Mouse (Mus musculus): ENCODE measurements around the gene Gm3646. TPM values are rescaled to one million over a fixed set of nuclear protein-coding genes. Genes with fewer than 3 reads are reported as not detected.

Gm3646 gene
- polyA plus RNA-seq, 1 experiment from 2014 or later, result 0.82 TPM

GRCm38 (mm10) chr1:39779111-39779980, 25.8 kb downstream of the Gm3646 start:
- H3K9me3 ChIP-seq (replicated peaks), result no peaks in the 10 kb centered on the region
- H3K27ac ChIP-seq (ENCODE audit: poor library complexity, severe bottlenecking), result no peak overlapping the region
- no peak overlapping the region for H3K4me2 ChIP-seq
- H3K4me3 ChIP-seq, result no peak overlapping the region
- 0 out of 2 replicates have a peak, but pooled peaks cover 3% of the 10 kb centered on the region for H3K4me1 ChIP-seq (replicated peaks)
- WGBS, result 66% methylated on average over 16 of the region's 16 CpGs
- no peak overlapping the region for H3K9ac ChIP-seq
- no peaks in the 10 kb centered on the region for H3K27me3 ChIP-seq (replicated peaks)
- no peak for ATAC-seq (ENCODE audit: insufficient number of reproducible peaks, low FRiP score)
- no peaks in the 10 kb centered on the region for H3K36me3 ChIP-seq

GRCm38 (mm10) chr1:39773991-39774729, 31.0 kb downstream of the Gm3646 start:
- Histone ChIP-seq H3K4me2 (no peak overlapping the region), H3K4me1 (replicated peaks) (peaks cover 9% of the 10 kb centered on the region), H3K27me3 (replicated peaks) (no peaks in the 10 kb centered on the region), H3K4me3 (no peak overlapping the region), H3K9ac (no peak overlapping the region), H3K27ac (ENCODE audit: poor library complexity, severe bottlenecking) (no peak overlapping the region), H3K9me3 (replicated peaks) (no peaks in the 10 kb centered on the region), H3K36me3 (no peaks in the 10 kb centered on the region)
- 74% methylated on average over 14 of the region's 14 CpGs for WGBS
- ATAC-seq (ENCODE audit: insufficient number of reproducible peaks, low FRiP score), result no peak

GRCm38 (mm10) chr1:39773551-39773950, 31.6 kb downstream of the Gm3646 start:
- Histone ChIP-seq H3K9me3 (replicated peaks) (no peaks in the 10 kb centered on the region), H3K27me3 (replicated peaks) (no peaks in the 10 kb centered on the region), H3K4me2 (no peak overlapping the region), H3K4me1 (replicated peaks) (peaks cover 9% of the 10 kb centered on the region), H3K9ac (no peak overlapping the region), H3K4me3 (no peak overlapping the region), H3K27ac (ENCODE audit: poor library complexity, severe bottlenecking) (no peak overlapping the region), H3K36me3 (no peaks in the 10 kb centered on the region)
- ATAC-seq (ENCODE audit: insufficient number of reproducible peaks, low FRiP score), result no peak
- WGBS, result 62% methylated on average over 5 of the region's 5 CpGs

- H3K27ac ChIP-seq (ENCODE audit: poor library complexity, severe bottlenecking), result no peak overlapping the region
- H3K9ac ChIP-seq, result no peak overlapping the region
- no peaks in the 10 kb centered on the region for H3K36me3 ChIP-seq
- H3K4me2 ChIP-seq, result no peak overlapping the region
- no peaks in the 10 kb centered on the region for H3K27me3 ChIP-seq (replicated peaks)
- 0 out of 2 replicates have a peak, but pooled peaks have one; percentile 4 for ATAC-seq (ENCODE audit: insufficient number of reproducible peaks, low FRiP score)
- peaks cover 6% of the 10 kb centered on the region for H3K4me1 ChIP-seq (replicated peaks)
- 23% methylated on average over 3 of the region's 3 CpGs for WGBS
- H3K4me3 ChIP-seq, result no peak overlapping the region
- no peaks in the 10 kb centered on the region for H3K9me3 ChIP-seq (replicated peaks)
Measured at GRCm38 (mm10) chr1:39772401-39773095, 32.6 kb downstream of the Gm3646 start.

- Histone ChIP-seq H3K27me3 (replicated peaks) (no peaks in the 10 kb centered on the region), H3K4me1 (replicated peaks) (peaks cover 10% of the 10 kb centered on the region), H3K36me3 (no peaks in the 10 kb centered on the region), H3K9me3 (replicated peaks) (no peaks in the 10 kb centered on the region), H3K27ac (ENCODE audit: poor library complexity, severe bottlenecking) (no peak overlapping the region), H3K4me2 (no peak overlapping the region), H3K9ac (no peak overlapping the region), H3K4me3 (no peak overlapping the region)
- WGBS, result 58% methylated on average over 5 of the region's 5 CpGs
- ATAC-seq (ENCODE audit: insufficient number of reproducible peaks, low FRiP score), result no peak
Measured at GRCm38 (mm10) chr1:39770436-39770835, 34.7 kb downstream of the Gm3646 start.

GRCm38 (mm10) chr1:39768017-39768416, 37.1 kb downstream of the Gm3646 start:
- Histone ChIP-seq H3K27ac (ENCODE audit: poor library complexity, severe bottlenecking) (no peak overlapping the region), H3K9ac (no peak overlapping the region), H3K27me3 (replicated peaks) (no peaks in the 10 kb centered on the region), H3K4me1 (replicated peaks) (peaks cover 10% of the 10 kb centered on the region), H3K4me2 (no peak overlapping the region), H3K9me3 (replicated peaks) (no peaks in the 10 kb centered on the region), H3K36me3 (no peaks in the 10 kb centered on the region), H3K4me3 (no peak overlapping the region)
- ATAC-seq (ENCODE audit: insufficient number of reproducible peaks, low FRiP score), result no peak
- 79% methylated on average over 3 of the region's 3 CpGs for WGBS

GRCm38 (mm10) chr1:39765854-39766493, 39.2 kb downstream of the Gm3646 start:
- Histone ChIP-seq H3K36me3 (no peaks in the 10 kb centered on the region), H3K4me2 (no peak overlapping the region), H3K4me1 (replicated peaks) (peaks cover 12% of the 10 kb centered on the region), H3K9ac (no peak overlapping the region), H3K27me3 (replicated peaks) (no peaks in the 10 kb centered on the region), H3K4me3 (no peak overlapping the region), H3K27ac (ENCODE audit: poor library complexity, severe bottlenecking) (no peak overlapping the region), H3K9me3 (replicated peaks) (no peaks in the 10 kb centered on the region)
- 49% methylated on average over 7 of the region's 7 CpGs for WGBS
- ATAC-seq (ENCODE audit: insufficient number of reproducible peaks, low FRiP score), result no peak; the same call in 1 of the 2 replicates

- no peaks in the 10 kb centered on the region for H3K27me3 ChIP-seq (replicated peaks)
- H3K4me2 ChIP-seq, result peak overlapping the region; percentile 73
- 4% methylated on average over 10 of the region's 10 CpGs for WGBS
- peak overlapping the region; percentile 33 for H3K4me3 ChIP-seq
- ATAC-seq (ENCODE audit: insufficient number of reproducible peaks, low FRiP score), result peak; percentile 77; the same call in 1 of the 2 replicates
- peak overlapping the region; percentile 42 for H3K9ac ChIP-seq
- peak overlapping the region; percentile 92 for H3K27ac ChIP-seq (ENCODE audit: poor library complexity, severe bottlenecking)
- H3K4me1 ChIP-seq (replicated peaks), result peaks cover 38% of the 10 kb centered on the region
- H3K36me3 ChIP-seq, result no peaks in the 10 kb centered on the region
- no peaks in the 10 kb centered on the region for H3K9me3 ChIP-seq (replicated peaks)
Measured at GRCm38 (mm10) chr1:39762025-39762370, 43.1 kb downstream of the Gm3646 start.

- H3K27ac ChIP-seq (ENCODE audit: poor library complexity, severe bottlenecking), result peak overlapping the region; percentile 92
- WGBS, result 5% methylated on average over 22 of the region's 22 CpGs
- H3K4me3 ChIP-seq, result peak overlapping the region; percentile 33
- no peaks in the 10 kb centered on the region for H3K9me3 ChIP-seq (replicated peaks)
- peak overlapping the region; percentile 73 for H3K4me2 ChIP-seq
- peaks cover 39% of the 10 kb centered on the region for H3K4me1 ChIP-seq (replicated peaks)
- no peaks in the 10 kb centered on the region for H3K27me3 ChIP-seq (replicated peaks)
- peak overlapping the region; percentile 42 for H3K9ac ChIP-seq
- peak; percentile 33; the same call in 1 of the 2 replicates for ATAC-seq (ENCODE audit: insufficient number of reproducible peaks, low FRiP score)
- no peaks in the 10 kb centered on the region for H3K36me3 ChIP-seq
Measured at GRCm38 (mm10) chr1:39761211-39762024, 43.7 kb downstream of the Gm3646 start.

GRCm38 (mm10) chr1:39760181-39760715, 44.9 kb downstream of the Gm3646 start:
- no peak for ATAC-seq (ENCODE audit: insufficient number of reproducible peaks, low FRiP score)
- H3K9ac ChIP-seq, result no peak overlapping the region
- WGBS, result 76% methylated on average over 6 of the region's 6 CpGs

More at GRCm38 (mm10) chr1:39760181-39760715, 44.9 kb downstream of the Gm3646 start:
- Histone ChIP-seq H3K36me3 (no peaks in the 10 kb centered on the region), H3K4me2 (no peak overlapping the region), H3K4me3 (no peak overlapping the region), H3K27ac (ENCODE audit: poor library complexity, severe bottlenecking) (no peak overlapping the region), H3K4me1 (replicated peaks) (peaks cover 35% of the 10 kb centered on the region), H3K9me3 (replicated peaks) (no peaks in the 10 kb centered on the region), H3K27me3 (replicated peaks) (no peaks in the 10 kb centered on the region)

All from heart, embryonic 12.5 days (tissue).